Mouse (Mus musculus): Measurements from ENCODE around the gene Dusp22. TPM values are rescaled to one million over a fixed set of nuclear protein-coding genes. Genes with fewer than 3 reads are reported as not detected.

Dusp22 gene
- total RNA-seq, 4 experiments from 2014 or later = 22.8 to 27.1 (median 26.5) TPM

DNA sequence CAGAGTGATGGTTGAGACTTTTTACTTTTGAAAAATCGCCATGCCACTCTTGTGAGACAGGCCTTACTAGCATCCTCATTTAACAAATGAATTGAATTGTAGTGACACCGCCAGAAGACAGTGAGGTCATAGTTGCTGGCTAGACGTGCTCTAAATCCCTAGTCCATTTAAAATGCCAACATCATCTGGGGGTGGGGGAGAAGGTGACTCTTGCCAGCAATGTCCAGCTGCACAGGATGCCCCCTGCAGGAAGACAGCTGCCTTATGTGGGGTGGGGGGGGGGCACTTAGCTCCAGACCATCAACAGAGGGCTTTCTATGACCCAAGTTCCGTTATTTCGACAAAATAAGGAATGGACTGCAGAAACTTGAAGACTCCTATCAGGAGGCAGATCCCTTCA is 56.8 kb downstream of the Dusp22 start:
- DNase-seq = no peak

DNA sequence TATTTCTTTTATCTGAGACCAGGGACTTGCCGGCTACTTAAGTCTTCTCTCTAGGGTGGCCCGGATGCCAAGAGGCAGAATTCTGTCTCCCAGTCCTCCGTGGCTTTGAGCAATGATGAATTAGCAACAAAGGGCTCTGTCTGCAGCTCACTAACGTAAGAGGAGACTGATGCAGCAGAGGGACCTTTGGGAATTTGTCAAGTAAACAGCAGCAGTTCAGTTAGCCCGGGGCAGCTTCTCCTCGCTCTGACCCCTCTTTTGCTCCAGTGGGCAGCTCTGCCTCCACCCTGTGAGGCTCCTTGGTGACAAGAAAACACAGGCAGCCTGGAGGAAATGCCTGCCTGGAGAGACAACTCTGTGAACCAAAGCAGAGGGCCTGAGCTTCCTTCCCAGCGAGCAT is 62.8 kb downstream of the Dusp22 start:
- DNase-seq = no peak

DNA sequence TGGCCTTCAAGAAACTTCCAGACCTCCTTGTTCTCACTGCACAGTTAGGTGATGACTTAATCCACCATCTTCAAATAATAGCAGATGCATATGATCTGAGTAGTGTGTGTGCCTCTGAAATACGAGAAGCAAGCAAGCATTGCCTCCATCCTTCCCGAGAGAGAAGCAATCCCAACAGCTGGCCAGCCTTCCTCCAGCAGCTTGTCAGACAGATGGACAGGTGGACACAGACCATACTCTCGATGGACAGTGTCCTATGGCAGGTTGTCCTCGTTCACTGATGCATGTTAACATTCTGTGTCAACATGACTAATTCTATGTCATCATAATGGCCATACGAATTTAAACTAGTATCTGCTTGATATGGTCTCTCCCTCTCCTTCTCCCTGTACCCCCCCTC is 63.5 kb downstream of the Dusp22 start:
- DNase-seq = no peak

DNA sequence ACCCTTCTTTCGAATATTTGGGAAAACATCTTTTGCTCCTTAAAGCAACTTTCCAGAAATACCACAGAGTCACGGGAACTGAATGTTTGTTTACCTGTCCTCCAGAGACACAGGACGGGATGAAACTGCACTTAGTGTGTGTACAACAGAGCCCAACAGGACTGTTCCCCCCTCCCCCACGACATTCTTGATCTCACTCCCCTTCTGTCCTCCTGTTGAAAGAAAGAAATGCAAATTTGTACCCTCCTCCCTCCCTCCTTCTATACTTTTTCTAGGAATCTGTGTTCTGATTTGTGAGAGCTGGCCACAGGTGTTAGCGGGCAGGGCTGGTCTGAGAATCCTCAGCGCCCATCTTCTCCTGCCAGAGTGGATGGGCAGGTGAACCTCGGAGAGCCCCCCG is 64.1 kb downstream of the Dusp22 start:
- no peak for DNase-seq

DNA sequence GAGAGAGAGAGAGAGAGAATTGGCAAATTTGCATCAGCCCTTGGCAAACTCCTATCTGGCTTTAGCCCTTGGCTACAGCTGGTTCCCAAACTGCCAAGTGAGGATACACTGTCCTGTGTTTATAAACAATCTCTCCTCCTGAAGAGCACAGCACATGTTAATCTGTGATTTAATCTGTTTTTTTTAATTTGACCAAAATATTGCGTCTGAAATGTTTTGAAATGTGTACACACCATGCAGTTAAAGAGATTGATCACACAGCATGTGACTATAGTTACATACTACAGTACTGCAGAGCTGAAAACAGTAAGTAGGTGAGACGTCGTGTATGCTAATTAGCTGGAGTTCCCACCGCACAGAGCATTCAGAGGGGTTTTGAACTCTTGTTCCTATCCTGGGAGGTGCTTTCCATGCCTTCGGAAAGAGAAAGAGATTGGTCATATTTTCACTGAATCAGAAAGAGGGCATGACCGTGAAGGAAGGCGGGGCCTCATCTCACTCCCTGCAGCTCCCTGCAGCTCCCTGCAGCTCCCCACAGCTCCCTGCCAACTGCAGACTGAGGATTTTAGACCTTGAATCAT is 65.0 kb downstream of the Dusp22 start:
- no peak for DNase-seq

DNA sequence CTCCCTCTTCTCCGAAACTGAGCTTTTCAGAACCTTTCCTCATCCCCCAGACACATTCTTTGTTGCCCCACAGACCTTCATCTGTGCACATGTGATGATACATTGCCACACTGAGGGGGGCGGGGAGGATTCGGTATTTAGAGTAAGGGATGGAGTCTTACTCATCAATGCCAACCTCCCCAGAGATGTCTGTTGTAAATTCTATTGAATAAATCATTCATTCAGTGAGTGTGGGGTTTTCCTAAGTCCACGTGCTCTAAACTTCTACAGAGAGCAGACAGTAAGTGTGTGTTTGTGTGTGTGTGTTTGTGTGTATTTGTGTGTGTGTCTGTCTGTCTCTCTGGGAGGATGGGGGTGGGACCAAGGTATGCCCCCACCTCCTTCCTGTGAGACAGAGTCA is 67.1 kb downstream of the Dusp22 start:
- no peak for DNase-seq

DNA sequence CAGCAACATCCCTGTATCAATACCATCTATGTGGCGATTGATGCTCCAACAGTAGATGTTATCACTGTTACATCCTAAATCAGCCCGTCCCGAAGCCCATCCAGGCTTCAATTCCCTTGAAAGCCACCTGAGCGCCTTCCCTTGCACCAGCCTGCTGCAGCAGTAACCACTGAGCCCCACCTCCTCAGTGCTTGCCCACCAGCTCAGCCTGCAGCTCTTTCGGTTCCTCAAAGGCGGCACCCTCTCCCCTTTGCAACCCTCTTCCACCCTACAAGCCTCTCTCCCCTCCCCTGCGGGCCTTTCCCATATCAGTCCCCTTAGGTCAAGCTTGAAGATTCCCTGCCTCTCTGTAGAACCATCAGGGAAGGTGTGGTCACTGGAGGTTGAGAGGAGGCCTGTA is 68.4 kb downstream of the Dusp22 start:
- no peak for DNase-seq

DNA sequence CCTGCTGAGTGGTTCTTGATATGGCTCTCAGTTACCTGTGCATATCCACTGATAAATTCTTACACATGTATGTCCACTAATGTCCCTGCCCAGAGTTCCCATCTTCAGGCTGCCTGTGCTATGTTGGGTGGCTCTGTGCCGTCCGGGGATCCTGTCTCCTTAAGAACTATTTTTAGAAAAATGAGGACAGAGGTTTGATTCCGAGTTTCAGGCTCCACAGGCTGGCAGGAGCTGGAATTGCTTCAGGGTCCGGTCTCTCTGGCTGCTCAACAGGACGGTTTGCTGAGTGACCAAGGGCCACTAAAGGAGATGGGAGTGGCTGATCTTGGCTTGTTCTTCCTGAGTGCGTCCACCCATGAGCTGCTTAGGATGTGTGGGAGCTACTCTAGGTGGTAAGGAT is 69.4 kb downstream of the Dusp22 start:
- peak; percentile 18 for DNase-seq

DNA sequence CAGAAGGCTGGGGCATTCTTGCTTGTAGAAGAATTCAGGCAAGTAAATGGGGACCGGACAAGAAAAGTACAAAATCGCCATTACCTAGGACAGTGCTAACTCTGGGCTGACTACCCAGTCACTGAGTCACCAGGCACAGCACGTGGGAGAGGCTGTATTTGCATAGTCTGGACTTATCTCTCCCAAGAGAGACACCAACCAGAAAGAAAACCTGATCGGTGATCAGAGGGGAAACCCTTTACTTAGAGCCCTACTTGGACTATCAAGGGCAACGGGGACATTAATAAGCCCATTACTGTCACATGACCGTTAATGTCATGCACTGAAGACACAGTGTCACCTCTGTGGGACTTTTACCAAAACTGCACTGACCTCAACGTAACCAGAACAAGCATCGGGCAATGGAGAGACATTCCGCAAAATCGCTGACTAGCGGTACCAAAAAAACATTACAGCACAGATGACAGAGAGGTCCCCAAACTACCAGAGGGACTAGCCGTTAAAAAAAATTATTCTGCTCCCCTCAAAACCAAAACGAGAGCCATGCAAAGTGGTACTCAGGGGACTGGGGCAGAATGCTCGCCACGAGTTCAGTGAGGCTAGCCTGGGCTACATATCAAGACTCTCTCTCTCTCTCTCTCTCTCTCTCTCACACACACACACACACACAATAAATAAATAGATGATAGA is 70.5 kb downstream of the Dusp22 start:
- DNase-seq = no peak

DNA sequence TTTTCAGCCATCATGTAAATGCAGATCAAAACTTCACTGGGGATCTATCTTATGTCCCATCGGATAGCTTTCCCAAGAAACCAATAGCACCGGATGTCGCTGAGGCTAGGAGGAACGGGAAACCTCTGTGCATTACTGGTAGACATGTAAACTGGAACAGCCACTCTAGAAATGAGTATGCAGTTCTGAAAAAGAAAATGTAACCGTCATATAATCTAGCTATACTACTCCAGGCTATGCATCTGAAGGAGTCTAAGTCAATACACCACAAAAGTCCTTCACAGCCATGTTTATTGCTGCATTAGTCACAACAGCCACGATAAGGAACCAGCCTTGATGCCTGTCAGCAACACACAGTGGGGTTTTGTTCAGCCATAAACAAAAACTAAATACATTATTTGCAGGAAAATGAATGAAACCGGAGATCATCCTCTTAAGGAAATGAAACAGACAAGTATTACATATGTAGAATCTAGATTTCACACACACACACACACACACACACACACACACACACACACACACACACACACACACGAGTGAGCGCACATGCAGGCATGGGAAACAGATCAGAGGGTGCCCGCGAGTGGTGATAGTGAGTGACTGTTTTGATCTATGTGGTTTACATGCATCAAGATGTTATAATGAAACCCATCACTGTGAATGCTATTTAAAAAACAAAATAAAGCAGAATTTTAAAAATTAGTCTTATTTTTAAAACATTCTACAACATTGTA is 73.1 kb downstream of the Dusp22 start:
- no peak for DNase-seq

DNA sequence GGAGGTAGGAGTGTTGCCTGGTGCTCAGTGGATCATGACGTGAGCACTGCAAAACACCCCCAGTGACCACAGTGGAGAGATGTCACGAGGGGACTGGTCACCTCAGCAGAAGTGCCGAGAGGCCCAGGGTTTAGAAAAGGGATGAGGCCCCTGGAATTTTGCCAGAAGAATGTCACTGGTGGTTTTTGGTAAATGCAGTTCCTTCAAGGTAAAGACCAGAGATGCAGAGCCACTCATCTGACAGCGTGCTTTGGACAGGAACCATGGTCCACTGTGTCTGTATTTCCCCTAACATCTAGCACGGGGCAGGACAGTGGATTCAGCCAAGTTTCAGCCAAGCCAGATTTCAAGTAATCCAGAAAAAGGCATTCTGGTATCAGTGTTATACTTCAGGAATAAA is 76.9 kb downstream of the Dusp22 start:
- no peak for DNase-seq

DNA sequence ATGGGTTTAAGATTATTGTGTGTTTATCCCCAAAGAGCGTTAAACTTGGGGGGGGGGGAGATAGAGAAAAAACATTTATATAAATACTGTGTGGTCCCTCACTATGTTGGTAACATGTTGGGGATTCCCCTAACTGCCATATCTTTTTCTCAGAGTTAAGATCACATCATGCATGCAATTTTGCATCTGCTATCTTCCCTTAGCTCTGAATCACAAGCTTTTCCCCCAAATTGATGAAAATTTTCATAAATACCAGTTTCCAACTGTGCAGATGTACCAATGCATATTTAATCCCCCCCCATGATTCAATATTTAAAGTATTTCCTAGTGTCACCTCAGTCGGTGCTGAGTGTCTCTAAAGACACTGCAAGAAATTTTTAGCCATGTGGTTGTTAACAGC is 77.5 kb downstream of the Dusp22 start:
- DNase-seq = no peak

DNA sequence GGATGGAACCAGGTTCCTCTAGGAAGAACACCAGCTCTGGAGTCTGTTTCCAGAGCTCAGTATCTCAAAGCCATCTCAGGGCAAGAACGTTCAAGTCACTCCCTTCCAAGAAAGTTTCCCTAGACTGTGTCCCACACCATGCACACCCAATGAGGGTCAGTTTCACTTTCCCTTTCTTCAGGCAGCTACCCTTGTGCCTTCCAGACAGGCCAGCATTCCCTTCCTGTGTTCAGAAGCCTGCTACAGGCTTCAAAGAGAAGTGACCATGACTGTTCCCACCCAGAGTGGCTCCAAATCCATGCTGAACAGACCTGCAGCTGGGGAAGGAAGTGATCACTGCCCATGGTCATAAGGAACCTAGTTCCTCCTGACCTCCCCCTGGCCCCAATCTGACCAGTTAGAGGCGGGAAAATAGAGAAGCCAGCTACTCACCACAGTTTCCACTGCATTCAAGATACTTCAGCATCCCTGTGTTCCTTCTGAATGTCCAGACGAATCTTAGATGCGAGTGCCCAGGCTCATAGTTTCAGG is 78.6 kb downstream of the Dusp22 start:
- no peak for DNase-seq

DNA sequence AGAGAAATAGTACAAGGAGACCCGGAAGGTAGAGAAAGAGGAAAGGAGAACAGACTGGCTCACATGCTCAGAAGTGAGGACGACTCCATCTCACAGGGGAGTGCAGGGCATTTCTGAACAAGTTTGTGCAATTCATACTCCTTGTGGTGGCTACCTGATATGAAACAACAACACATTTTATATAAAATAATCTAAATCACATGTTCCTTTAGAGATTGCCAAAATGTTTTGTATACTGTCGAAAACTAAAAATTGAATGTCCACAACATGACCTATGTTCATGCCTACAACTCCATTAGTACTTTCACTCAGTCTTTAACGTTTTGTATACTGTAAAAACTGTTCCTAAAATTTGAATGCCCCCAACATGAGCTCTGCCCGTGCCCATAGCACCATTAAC is 81.4 kb downstream of the Dusp22 start:
- DNase-seq = no peak

DNA sequence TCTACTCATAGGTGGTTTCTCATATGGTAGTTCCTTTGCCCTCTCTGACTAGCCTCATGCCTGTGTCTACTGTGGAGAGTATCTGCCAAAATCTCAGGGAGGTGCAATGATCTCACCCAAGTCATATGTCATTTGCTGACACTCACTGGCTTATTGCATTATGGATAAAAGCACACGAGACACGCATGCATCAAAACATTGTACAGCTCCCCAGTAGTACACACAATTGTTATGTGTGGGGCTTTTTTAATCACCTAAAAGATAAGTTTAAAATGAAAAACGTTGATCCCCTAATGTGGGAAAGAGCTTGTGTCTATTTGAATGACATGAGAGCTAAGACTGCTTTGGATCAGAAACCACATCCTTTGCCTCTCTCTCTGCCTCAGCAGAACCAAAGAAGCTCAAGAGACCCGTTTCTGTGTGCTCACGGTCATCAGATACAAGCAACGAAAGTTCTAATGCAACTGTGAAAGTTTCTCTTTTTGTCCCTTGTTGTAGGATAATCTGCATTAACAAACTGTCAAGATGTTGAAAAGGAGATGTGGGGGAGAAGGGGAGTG is 82.7 kb downstream of the Dusp22 start:
- DNase-seq = no peak

DNA sequence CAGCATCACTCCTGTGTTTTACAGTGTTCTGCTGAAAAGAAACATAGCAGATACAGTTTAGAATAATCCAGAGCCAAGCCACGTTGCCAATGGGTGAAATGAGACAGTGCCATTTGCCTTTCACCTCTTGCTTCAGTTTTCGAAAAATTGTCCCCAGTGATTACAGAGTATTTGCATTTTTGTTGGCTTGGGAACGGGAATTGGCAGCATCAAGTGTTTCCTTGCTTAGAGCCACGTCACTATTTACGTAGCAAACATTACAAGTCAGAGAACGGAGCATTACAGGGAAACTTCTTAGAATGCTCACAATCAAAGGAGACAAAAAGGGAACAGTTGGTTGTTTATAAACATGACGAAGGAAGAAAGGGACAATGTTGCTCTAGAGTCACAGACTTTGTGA is 85.3 kb downstream of the Dusp22 start:
- DNase-seq = no peak

DNA sequence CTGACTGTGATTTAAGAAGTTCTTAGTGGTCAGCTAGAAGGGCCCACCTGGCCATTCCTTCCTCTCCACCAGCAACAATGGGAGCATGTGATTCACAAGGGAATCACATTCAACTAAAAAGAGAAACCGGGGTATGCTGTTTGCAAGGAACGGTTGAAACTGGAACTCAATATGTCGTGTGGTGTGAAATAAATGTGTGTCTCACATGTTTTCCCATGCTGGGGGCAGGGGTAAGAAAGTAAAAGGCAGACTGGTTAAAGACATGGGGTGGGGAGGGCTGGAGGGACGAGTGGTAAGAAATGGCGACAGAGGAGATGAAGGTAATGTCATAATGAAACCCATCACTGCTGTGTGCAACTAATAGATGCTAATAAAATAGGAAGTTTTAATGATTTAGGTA is 87.3 kb downstream of the Dusp22 start:
- DNase-seq = no peak

DNA sequence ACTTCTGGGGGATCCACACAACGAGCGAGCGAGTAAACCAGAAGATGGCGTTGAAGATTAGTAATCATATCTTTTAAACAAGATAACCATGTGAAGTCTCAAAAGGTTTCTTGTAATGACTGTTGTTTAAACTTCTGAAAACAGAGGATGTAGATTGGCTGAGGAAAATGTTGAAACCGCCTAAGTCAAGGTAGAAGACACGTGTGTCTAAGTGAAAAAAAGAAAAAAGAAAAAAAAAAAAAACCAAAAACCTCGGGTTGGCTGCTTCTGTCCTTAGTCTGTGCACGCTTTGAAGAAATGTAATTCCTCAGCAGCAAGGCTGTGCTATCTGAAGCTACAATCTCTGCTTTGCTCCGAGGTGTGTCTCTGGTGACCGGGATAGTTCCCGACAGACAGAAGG is 87.7 kb downstream of the Dusp22 start:
- no peak for DNase-seq

DNA sequence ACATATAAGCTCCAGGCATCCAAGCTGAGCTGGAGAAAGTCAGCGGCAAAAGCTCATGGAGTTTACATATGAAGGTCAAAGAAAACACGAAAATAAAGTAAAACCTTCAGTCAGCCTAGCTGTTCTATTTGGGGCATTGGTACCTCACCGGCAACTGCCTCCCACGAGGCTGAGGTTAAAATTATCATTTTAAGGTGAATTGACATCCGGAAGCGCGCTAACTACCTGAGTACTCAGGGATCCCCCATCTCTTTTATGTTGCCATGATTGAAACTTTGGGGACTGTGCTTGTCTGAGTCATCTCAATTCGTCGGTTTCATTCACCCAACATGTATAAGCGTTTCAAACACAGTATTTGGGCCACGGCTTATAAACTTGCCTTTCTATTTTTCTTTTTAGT is 88.5 kb downstream of the Dusp22 start:
- DNase-seq = no peak

DNA sequence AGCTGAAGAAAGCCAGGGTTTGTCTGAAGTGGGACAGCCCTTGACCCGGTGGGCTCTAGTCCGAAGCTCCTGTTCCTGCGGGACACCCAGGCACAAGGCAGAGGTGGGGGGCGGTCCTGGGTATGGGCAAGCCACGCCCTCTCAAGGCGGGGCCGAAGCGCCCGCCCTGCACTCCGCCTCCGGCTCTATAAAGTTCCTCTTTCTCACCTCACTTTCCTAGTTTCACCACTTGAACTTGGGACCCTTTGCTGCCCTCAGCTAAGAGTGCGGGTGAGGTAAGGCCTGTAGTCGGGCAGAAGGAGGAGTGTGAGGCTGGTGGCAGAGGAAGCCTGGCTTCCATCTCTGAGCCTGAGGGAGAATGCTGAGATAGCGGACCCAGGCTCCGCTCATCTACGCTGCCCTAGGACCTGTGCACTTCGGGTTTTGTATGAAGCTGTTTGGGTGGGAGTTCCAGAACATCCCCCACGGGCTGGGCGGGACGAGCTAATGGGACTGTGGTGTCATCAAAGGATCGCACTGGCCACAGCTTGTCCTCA is 89.3 kb downstream of the Dusp22 start, which contains the start of gene Irf4:
Gene Irf4 (plus strand): TSS at position 206 of the 536 bp plus-strand sequence.
- DNase-seq = peak; percentile 39

DNA sequence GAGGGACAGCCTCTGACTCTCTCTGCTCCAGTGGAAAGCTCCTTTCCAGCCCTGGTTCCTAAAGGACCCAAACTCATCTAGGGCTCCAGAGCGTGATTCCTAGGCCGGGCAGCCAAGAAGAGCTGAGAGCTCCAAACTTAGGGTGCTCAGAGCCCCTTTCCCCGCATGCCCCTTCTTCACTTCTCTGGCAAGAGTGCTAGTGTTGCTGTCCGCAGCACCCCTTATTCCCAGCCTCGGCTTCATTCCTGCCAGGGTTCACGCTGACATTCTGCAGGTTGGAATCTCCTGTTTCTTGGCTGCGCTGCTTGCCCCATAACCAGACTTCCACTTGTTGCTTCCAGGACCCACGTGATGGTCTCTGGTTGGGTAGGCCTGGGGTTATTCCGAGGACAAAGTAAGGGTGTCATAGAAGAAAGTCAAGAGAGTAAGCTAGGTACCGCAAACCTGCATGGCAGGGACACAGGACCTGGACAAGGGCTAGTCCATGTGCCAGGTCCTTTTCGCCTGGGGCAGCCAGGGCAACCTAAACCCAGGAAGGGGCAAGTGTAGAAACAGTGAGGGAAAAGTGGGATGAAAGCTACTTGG is 89.8 kb downstream of the Dusp22 start:
- no peak for DNase-seq

DNA sequence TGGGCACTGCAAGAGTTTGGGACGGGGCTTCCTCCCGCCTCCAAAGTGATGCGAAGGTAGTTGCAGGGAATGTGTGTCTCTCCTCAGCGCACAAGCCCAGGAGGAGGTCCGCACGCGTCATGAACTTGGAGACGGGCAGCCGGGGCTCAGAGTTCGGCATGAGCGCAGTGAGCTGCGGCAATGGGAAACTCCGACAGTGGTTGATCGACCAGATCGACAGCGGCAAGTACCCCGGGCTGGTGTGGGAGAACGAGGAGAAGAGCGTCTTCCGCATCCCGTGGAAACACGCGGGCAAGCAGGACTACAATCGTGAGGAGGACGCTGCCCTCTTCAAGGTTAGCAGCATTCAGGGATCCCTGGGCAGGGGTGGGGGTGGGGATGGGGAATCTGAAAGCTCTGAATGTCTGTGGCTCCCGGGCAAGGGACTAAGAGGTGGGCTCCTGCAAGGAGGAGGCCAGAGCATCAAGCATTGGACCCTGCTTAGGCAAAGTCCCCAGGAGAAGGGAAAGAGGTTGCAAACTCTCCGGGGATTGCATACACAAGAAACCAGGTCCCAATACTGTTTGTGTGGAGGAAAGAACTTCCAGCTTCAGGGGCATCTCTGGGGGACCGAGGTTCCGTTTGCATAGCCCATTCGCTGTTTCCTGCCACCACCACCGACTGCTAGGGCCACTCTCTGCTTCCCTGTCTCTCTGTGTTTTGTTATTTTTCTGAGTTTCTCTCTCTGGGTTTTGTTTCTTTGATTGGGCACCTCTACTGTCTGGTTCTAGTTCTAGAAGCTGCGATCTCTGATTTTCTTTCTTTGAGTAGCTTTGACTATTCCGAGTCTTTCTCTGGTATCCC is 90.9 kb downstream of the Dusp22 start:
- no peak for DNase-seq
